Mouse (Mus musculus): ENCODE results near the gene Ankrd23. TPM values are rescaled to one million over a fixed set of nuclear protein-coding genes. Genes with fewer than 3 reads are reported as not detected.

Ankrd23 gene
- total and polyA plus RNA-seq, 3 experiments = 310 to 397 (median 338) TPM

GRCm38 (mm10) chr1:36573524-36573923 is 36.8 kb upstream of the Ankrd23 start:
- H3K4me3 ChIP-seq = no peak overlapping the region
- intact Hi-C loops (cut with DNase I) = no loop called here
- peaks cover 41% of the 10 kb centered on the region for H3K4me1 ChIP-seq (ENCODE audit: control insufficient read depth, insufficient read depth, low read length)
- H3K79me2 ChIP-seq (replicated peaks; ENCODE audit: control insufficient read depth, insufficient read depth, low read length) = no peaks in the 10 kb centered on the region
- peak overlapping the region; percentile 34 for H3K27ac ChIP-seq
- H3K27me3 ChIP-seq (ENCODE audit: control insufficient read depth, insufficient read depth, low read length) = no peaks in the 10 kb centered on the region
- TF ChIP-seq POLR2A (IDR thresholded peaks at IDR 0.05; ENCODE audit: insufficient read depth, low read depth, low read length) = no peak
- no peak for TF ChIP-seq CTCF (IDR thresholded peaks at IDR 0.05)
- no peak for TF ChIP-seq EP300 (IDR thresholded peaks at IDR 0.05; ENCODE audit: insufficient read depth, low read depth, low read length)
- H3K36me3 ChIP-seq (ENCODE audit: control insufficient read depth, insufficient read depth, low read length) = no peaks in the 10 kb centered on the region
- H3K9ac ChIP-seq (ENCODE audit: low read depth, low read length) = no peak overlapping the region
- no peak for DNase-seq
- 78% methylated on average over 8 of the region's 8 CpGs for WGBS

DNA sequence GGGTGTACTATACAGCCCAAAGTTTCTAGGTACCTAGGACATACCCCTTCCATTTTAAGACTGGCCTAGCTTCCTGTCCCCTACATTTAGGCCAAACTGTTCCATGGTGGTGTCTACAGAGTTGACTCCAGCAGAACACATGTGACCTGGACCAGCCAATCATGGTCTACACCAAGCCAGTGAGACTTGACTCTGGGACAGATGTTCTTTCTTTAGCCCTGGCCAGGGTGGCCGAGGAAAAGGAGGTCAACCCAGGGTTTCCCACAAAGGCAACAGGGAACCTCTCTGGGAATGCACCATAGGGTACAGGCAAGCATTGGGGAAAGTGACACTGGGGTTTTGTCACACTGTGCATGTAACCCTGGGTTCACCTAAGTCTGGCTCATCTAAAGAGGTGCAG is 36.0 kb upstream of the Ankrd23 start:
- intact Hi-C loops (cut with DNase I) = no loop called here
- Histone ChIP-seq H3K9ac (ENCODE audit: low read depth, low read length) (no peak overlapping the region), H3K27me3 (ENCODE audit: control insufficient read depth, insufficient read depth, low read length) (no peaks in the 10 kb centered on the region), H3K79me2 (replicated peaks; ENCODE audit: control insufficient read depth, insufficient read depth, low read length) (no peaks in the 10 kb centered on the region), H3K4me3 (no peak overlapping the region), H3K36me3 (ENCODE audit: control insufficient read depth, insufficient read depth, low read length) (no peaks in the 10 kb centered on the region), H3K27ac (peak overlapping the region; percentile 34), H3K4me1 (ENCODE audit: control insufficient read depth, insufficient read depth, low read length) (peaks cover 45% of the 10 kb centered on the region)
- peak; percentile 63 to 76 for DNase-seq
- TF ChIP-seq CTCF (IDR thresholded peaks at IDR 0.05) (no peak), EP300 (IDR thresholded peaks at IDR 0.05; ENCODE audit: insufficient read depth, low read depth, low read length) (no peak)
- 44% methylated on average over 1 of the region's 1 CpGs for WGBS

- peak overlapping the region; percentile 34 for H3K27ac ChIP-seq
- peaks cover 45% of the 10 kb centered on the region for H3K4me1 ChIP-seq (ENCODE audit: control insufficient read depth, insufficient read depth, low read length)
- 45% methylated on average over 2 of the region's 2 CpGs for WGBS
These were observed 35.5 kb upstream of the Ankrd23 start for GRCm38 (mm10) chr1:36572140-36572700.

GRCm38 (mm10) chr1:36571627-36572026 is 34.9 kb upstream of the Ankrd23 start:
- H3K27me3 ChIP-seq (ENCODE audit: control insufficient read depth, insufficient read depth, low read length) = no peaks in the 10 kb centered on the region
- H3K27ac ChIP-seq = peak overlapping the region; percentile 34
- WGBS = 25% methylated on average over 6 of the region's 6 CpGs
- peaks cover 45% of the 10 kb centered on the region for H3K4me1 ChIP-seq (ENCODE audit: control insufficient read depth, insufficient read depth, low read length)
- TF ChIP-seq POLR2A (IDR thresholded peaks at IDR 0.05; ENCODE audit: insufficient read depth, low read depth, low read length) = no peak
- no peak for TF ChIP-seq CTCF (IDR thresholded peaks at IDR 0.05)
- TF ChIP-seq EP300 (IDR thresholded peaks at IDR 0.05; ENCODE audit: insufficient read depth, low read depth, low read length) = 0 out of 2 replicates have a peak, but pooled peaks have one; percentile 7
- intact Hi-C loops (cut with DNase I) = no loop called here
- peak; percentile 69 to 74 for DNase-seq
- no peak overlapping the region for H3K4me3 ChIP-seq
- H3K36me3 ChIP-seq (ENCODE audit: control insufficient read depth, insufficient read depth, low read length) = no peaks in the 10 kb centered on the region
- H3K9ac ChIP-seq (ENCODE audit: low read depth, low read length) = no peak overlapping the region
- H3K79me2 ChIP-seq (replicated peaks; ENCODE audit: control insufficient read depth, insufficient read depth, low read length) = no peaks in the 10 kb centered on the region

More at GRCm38 (mm10) chr1:36572140-36572700, 35.5 kb upstream of the Ankrd23 start:
- Histone ChIP-seq H3K9ac (ENCODE audit: low read depth, low read length) (no peak overlapping the region), H3K79me2 (replicated peaks; ENCODE audit: control insufficient read depth, insufficient read depth, low read length) (no peaks in the 10 kb centered on the region), H3K27me3 (ENCODE audit: control insufficient read depth, insufficient read depth, low read length) (no peaks in the 10 kb centered on the region), H3K36me3 (ENCODE audit: control insufficient read depth, insufficient read depth, low read length) (no peaks in the 10 kb centered on the region), H3K4me3 (no peak overlapping the region)
- intact Hi-C loops (cut with DNase I) = no loop called here
- TF ChIP-seq CTCF (IDR thresholded peaks at IDR 0.05) (no peak), POLR2A (IDR thresholded peaks at IDR 0.05; ENCODE audit: insufficient read depth, low read depth, low read length) (no peak), EP300 (IDR thresholded peaks at IDR 0.05; ENCODE audit: insufficient read depth, low read depth, low read length) (no peak)
- DNase-seq = no peak

DNA sequence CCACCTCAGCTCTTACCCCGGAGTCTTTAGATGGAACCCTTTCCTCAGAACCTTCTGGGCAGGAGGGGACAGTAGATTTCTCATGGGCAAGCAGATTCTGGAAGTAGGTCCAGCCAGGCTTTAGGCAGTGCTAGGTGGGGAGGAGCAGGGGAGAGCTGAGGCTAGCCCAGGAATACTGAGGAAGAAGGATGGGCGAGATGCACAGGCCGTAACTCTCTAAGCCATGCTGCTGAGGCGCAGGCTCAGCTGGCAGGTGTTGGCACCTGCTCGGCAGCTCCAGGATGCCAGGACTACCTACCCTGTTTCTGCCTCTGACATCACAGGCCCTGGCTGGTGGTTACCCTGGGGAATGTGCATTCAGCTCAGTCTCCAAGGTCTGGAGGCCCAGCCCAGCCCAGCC is 33.6 kb upstream of the Ankrd23 start:
- intact Hi-C loops (cut with DNase I) = no loop called here
- Histone ChIP-seq H3K4me1 (ENCODE audit: control insufficient read depth, insufficient read depth, low read length) (peaks cover 45% of the 10 kb centered on the region), H3K9ac (ENCODE audit: low read depth, low read length) (no peak overlapping the region), H3K27me3 (ENCODE audit: control insufficient read depth, insufficient read depth, low read length) (no peaks in the 10 kb centered on the region), H3K4me3 (no peak overlapping the region), H3K36me3 (ENCODE audit: control insufficient read depth, insufficient read depth, low read length) (no peaks in the 10 kb centered on the region), H3K27ac (peak overlapping the region; percentile 85; the same call in 1 of the 2 replicates), H3K79me2 (replicated peaks; ENCODE audit: control insufficient read depth, insufficient read depth, low read length) (no peaks in the 10 kb centered on the region)
- peak in 1 of 2 experiments; percentile 10 for DNase-seq
- 85% methylated on average over 5 of the region's 5 CpGs for WGBS
- no peak for TF ChIP-seq EP300 (IDR thresholded peaks at IDR 0.05; ENCODE audit: insufficient read depth, low read depth, low read length)
- TF ChIP-seq POLR2A (IDR thresholded peaks at IDR 0.05; ENCODE audit: insufficient read depth, low read depth, low read length) = no peak
- no peak for TF ChIP-seq CTCF (IDR thresholded peaks at IDR 0.05)

- peaks cover 47% of the 10 kb centered on the region for H3K4me1 ChIP-seq (ENCODE audit: control insufficient read depth, insufficient read depth, low read length)
- TF ChIP-seq EP300 (IDR thresholded peaks at IDR 0.05; ENCODE audit: insufficient read depth, low read depth, low read length) (no peak), POLR2A (IDR thresholded peaks at IDR 0.05; ENCODE audit: insufficient read depth, low read depth, low read length) (no peak), CTCF (IDR thresholded peaks at IDR 0.05) (no peak)
These were observed 33.1 kb upstream of the Ankrd23 start for GRCm38 (mm10) chr1:36569694-36570276.

More at GRCm38 (mm10) chr1:36569694-36570276, 33.1 kb upstream of the Ankrd23 start:
- Histone ChIP-seq H3K79me2 (replicated peaks; ENCODE audit: control insufficient read depth, insufficient read depth, low read length) (no peaks in the 10 kb centered on the region), H3K9ac (ENCODE audit: low read depth, low read length) (no peak overlapping the region), H3K4me3 (no peak overlapping the region), H3K36me3 (ENCODE audit: control insufficient read depth, insufficient read depth, low read length) (no peaks in the 10 kb centered on the region), H3K27me3 (ENCODE audit: control insufficient read depth, insufficient read depth, low read length) (no peaks in the 10 kb centered on the region), H3K27ac (peak overlapping the region; percentile 85)
- DNase-seq = peak in 1 of 2 experiments; percentile 26
- WGBS = 26% methylated on average over 7 of the region's 7 CpGs
- intact Hi-C loops (cut with DNase I) = no loop called here
